12 mouse cellular contexts compared by ENCODE assay signal in the genomic region with DNA sequence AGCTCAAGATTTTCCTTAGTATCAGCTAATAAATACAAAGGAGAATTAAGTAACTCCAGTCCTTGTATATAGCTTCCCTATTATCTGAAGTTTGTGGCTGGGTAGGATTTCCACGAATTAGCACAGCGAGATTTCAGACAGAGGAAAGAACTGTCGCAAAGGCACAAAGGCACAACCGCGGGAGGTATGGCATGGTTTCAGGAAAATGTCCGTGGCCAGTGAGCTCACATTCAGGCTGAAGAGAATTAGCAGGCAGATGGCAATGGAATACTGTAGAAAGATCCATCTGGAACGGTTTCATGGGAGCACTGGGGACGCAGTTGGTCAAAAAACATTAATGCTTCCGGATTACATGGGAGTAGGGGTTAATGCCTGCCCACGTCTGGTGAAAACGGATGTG.
DNase-seq lines count a peak whose midpoint lies in the region; ATAC-seq and TF ChIP-seq lines count a peak whose summit lies in the region.
"Had no signal": no experiment of that assay in that cellular context is flagged by ENCODE, and none has a peak within 500 bp of the region (broad histone marks: within the 10 kb centered on the region; RNA-seq: fewer than 3 reads in every experiment).

No protein-coding gene starts in this region.

- H3K27ac ChIP-seq in forebrain, embryonic 15.5 days (replicated peaks) = peak overlapping the region; percentile 2; the same call in 1 of the 2 replicates
- no peak overlapping the region for H3K27ac ChIP-seq in forebrain, embryonic 12.5 days
- no peak overlapping the region for H3K27ac ChIP-seq in heart, adult 2 months
- H3K27ac ChIP-seq: liver, embryonic 14.5 days had no signal

- no peaks in the 10 kb centered on the region for H3K36me3 ChIP-seq in forebrain, embryonic 15.5 days
- H3K36me3 ChIP-seq in forebrain, embryonic 12.5 days (replicated peaks) = no peaks in the 10 kb centered on the region
- no peaks in the 10 kb centered on the region for H3K36me3 ChIP-seq in heart, adult 2 months (ENCODE audit: control insufficient read depth, insufficient read depth, low read length)

- peaks cover 17% of the 10 kb centered on the region; the same call in 1 of the 2 replicates for H3K4me1 ChIP-seq in forebrain, embryonic 15.5 days
- peaks cover 13% of the 10 kb centered on the region for H3K4me1 ChIP-seq in forebrain, embryonic 12.5 days
- H3K4me1 ChIP-seq in heart, adult 2 months (ENCODE audit: control insufficient read depth, insufficient read depth, low read length) = no peaks in the 10 kb centered on the region

- peak; percentile 28 for DNase-seq in lung, postnatal 36 days
- DNase-seq in lung, adult 18-20 months = no peak
- DNase-seq in cerebellum, postnatal 4 days (ENCODE audit: low spot score in 2 of 2) = peak; percentile 42 to 88
- no peak for DNase-seq in c-Kit-positive CD71-positive TER-119-positive erythroid progenitor cells, embryonic 14.5 days (ENCODE audit: low spot score)
- DNase-seq in heart, adult 2 months = no peak
- DNase-seq: heart, adult 11 months; kidney, adult 2 months had no signal

- TF ChIP-seq CTCF in heart, adult 2 months (IDR thresholded peaks at IDR 0.05) = no peak

- H3K4me3 ChIP-seq in forebrain, embryonic 15.5 days = no peak overlapping the region
- no peak overlapping the region for H3K4me3 ChIP-seq in forebrain, embryonic 12.5 days (replicated peaks)
- no peak overlapping the region for H3K4me3 ChIP-seq in heart, adult 2 months
- H3K4me3 ChIP-seq: erythroblast, embryonic 14.5 days had no signal

- no peaks in the 10 kb centered on the region for H3K79me2 ChIP-seq in heart, adult 2 months (replicated peaks; ENCODE audit: control insufficient read depth, insufficient read depth, low read length)

- 20% methylated on average over 11 of the region's 11 CpGs for WGBS in forebrain, embryonic 15.5 days
- WGBS in forebrain, embryonic 12.5 days = 43% methylated on average over 11 of the region's 11 CpGs
- 48% methylated on average over 11 of the region's 11 CpGs for WGBS in heart, adult 2 months

- no peak overlapping the region for H3K9ac ChIP-seq in forebrain, embryonic 15.5 days (replicated peaks)
- H3K9ac ChIP-seq in forebrain, embryonic 12.5 days = no peak overlapping the region
- no peak overlapping the region for H3K9ac ChIP-seq in heart, adult 2 months (ENCODE audit: low read depth, low read length)
- H3K9ac ChIP-seq: liver, embryonic 14.5 days had no signal

- TF ChIP-seq POLR2A in heart, adult 2 months (IDR thresholded peaks at IDR 0.05; ENCODE audit: insufficient read depth, low read depth, low read length) = no peak

- H3K9me3 ChIP-seq in forebrain, embryonic 15.5 days = no peaks in the 10 kb centered on the region
- no peaks in the 10 kb centered on the region for H3K9me3 ChIP-seq in forebrain, embryonic 12.5 days

- ATAC-seq in forebrain, embryonic 15.5 days (replicated peaks) = peak; percentile 42; the same call in 1 of the 2 replicates
- ATAC-seq in forebrain, embryonic 12.5 days (ENCODE audit: low FRiP score) = no peak
- peak; percentile 84 for ATAC-seq in cerebellum, adult (ENCODE audit: insufficient number of reproducible peaks, low FRiP score, low TSS enrichment)

- no peak overlapping the region for H3K4me2 ChIP-seq in forebrain, embryonic 15.5 days (replicated peaks)
- no peak overlapping the region for H3K4me2 ChIP-seq in forebrain, embryonic 12.5 days

- intact Hi-C loops in heart, adult 2 months (cut with DNase I) = loop anchor here (10.0 kb wide), 1 partner anchor 387 kb away; no protein-coding TSS in a partner anchor

- no peak for TF ChIP-seq EP300 in heart, adult 2 months (IDR thresholded peaks at IDR 0.05; ENCODE audit: insufficient read depth, low read depth, low read length)

- H3K27me3 ChIP-seq in forebrain, embryonic 15.5 days = no peaks in the 10 kb centered on the region
- H3K27me3 ChIP-seq in forebrain, embryonic 12.5 days = no peaks in the 10 kb centered on the region
- H3K27me3 ChIP-seq in heart, adult 2 months (ENCODE audit: control insufficient read depth, insufficient read depth, low read length) = no peaks in the 10 kb centered on the region

Comparison
In these comparisons a context has a peak if more than half of its experiments do, and no peak if none do; other contexts are left out.
1. DNase-seq: peak in lung, postnatal 36 days (single experiment) and cerebellum, postnatal 4 days (2 of 2); none in lung, adult 18-20 months (0 of 2), c-Kit-positive CD71-positive TER-119-positive erythroid progenitor cells, embryonic 14.5 days (single experiment) and heart, adult 2 months (0 of 2).